Mouse (Mus musculus): ENCODE results near the gene Ahcyl2. TPM values are rescaled to one million over a fixed set of nuclear protein-coding genes. Genes with fewer than 3 reads are reported as not detected.

Gene Ahcyl2
- polyA plus RNA-seq, 1 experiment from 2014 or later = 11.8 TPM

GRCm38 (mm10) chr6:29776542-29777237 is 8.9 kb downstream of the Ahcyl2 start:
- H3K27ac ChIP-seq (ENCODE audit: low read depth, low read length) = no peak overlapping the region
- no peaks in the 10 kb centered on the region for H3K9me3 ChIP-seq (ENCODE audit: control insufficient read depth, low read length)
- WGBS = 90% methylated on average over 4 of the region's 4 CpGs
- no peaks in the 10 kb centered on the region for H3K4me1 ChIP-seq (ENCODE audit: control insufficient read depth, insufficient read depth, low read length)
- H3K36me3 ChIP-seq (ENCODE audit: control insufficient read depth, insufficient read depth, low read length) = no peaks in the 10 kb centered on the region
- DNase-seq (ENCODE audit: low spot score) (no peak), ATAC-seq (ENCODE audit: insufficient read depth, low FRiP score, low TSS enrichment) (no peak)
- H3K4me2 ChIP-seq (ENCODE audit: low read depth) = no peak overlapping the region
- no peak overlapping the region for H3K4me3 ChIP-seq (ENCODE audit: low read depth, low read length)
- H3K9ac ChIP-seq (ENCODE audit: low read length) = no peak overlapping the region
- no peaks in the 10 kb centered on the region for H3K27me3 ChIP-seq (ENCODE audit: control insufficient read depth, insufficient read depth, low read length)

- Histone ChIP-seq H3K9ac (ENCODE audit: low read length) (no peak overlapping the region), H3K36me3 (ENCODE audit: control insufficient read depth, insufficient read depth, low read length) (no peaks in the 10 kb centered on the region), H3K4me1 (ENCODE audit: control insufficient read depth, insufficient read depth, low read length) (no peaks in the 10 kb centered on the region), H3K4me2 (ENCODE audit: low read depth) (no peak overlapping the region), H3K9me3 (ENCODE audit: control insufficient read depth, low read length) (no peaks in the 10 kb centered on the region), H3K27ac (ENCODE audit: low read depth, low read length) (no peak overlapping the region), H3K27me3 (ENCODE audit: control insufficient read depth, insufficient read depth, low read length) (no peaks in the 10 kb centered on the region), H3K4me3 (ENCODE audit: low read depth, low read length) (no peak overlapping the region)
- WGBS = 80% methylated on average over 3 of the region's 3 CpGs
- no peak for ATAC-seq (ENCODE audit: insufficient read depth, low FRiP score, low TSS enrichment)
- DNase-seq (ENCODE audit: low spot score) = no peak
Observed at GRCm38 (mm10) chr6:29777238-29777555, 9.4 kb downstream of the Ahcyl2 start.

- Histone ChIP-seq H3K4me1 (ENCODE audit: control insufficient read depth, insufficient read depth, low read length) (no peaks in the 10 kb centered on the region), H3K36me3 (ENCODE audit: control insufficient read depth, insufficient read depth, low read length) (no peaks in the 10 kb centered on the region), H3K4me3 (ENCODE audit: low read depth, low read length) (no peak overlapping the region), H3K4me2 (ENCODE audit: low read depth) (no peak overlapping the region), H3K9ac (ENCODE audit: low read length) (no peak overlapping the region), H3K27me3 (ENCODE audit: control insufficient read depth, insufficient read depth, low read length) (no peaks in the 10 kb centered on the region), H3K9me3 (ENCODE audit: control insufficient read depth, low read length) (no peaks in the 10 kb centered on the region), H3K27ac (ENCODE audit: low read depth, low read length) (no peak overlapping the region)
- no peak for DNase-seq (ENCODE audit: low spot score)
- ATAC-seq (ENCODE audit: insufficient read depth, low FRiP score, low TSS enrichment) = no peak
Observed at GRCm38 (mm10) chr6:29780082-29780481, 12.3 kb downstream of the Ahcyl2 start.

GRCm38 (mm10) chr6:29780571-29780970 is 12.8 kb downstream of the Ahcyl2 start:
- WGBS = 94% methylated on average over 2 of the region's 2 CpGs
- ATAC-seq (ENCODE audit: insufficient read depth, low FRiP score, low TSS enrichment) (no peak), DNase-seq (ENCODE audit: low spot score) (no peak)
- Histone ChIP-seq H3K36me3 (ENCODE audit: control insufficient read depth, insufficient read depth, low read length) (no peaks in the 10 kb centered on the region), H3K4me1 (ENCODE audit: control insufficient read depth, insufficient read depth, low read length) (no peaks in the 10 kb centered on the region), H3K4me2 (ENCODE audit: low read depth) (no peak overlapping the region), H3K9ac (ENCODE audit: low read length) (no peak overlapping the region), H3K9me3 (ENCODE audit: control insufficient read depth, low read length) (no peaks in the 10 kb centered on the region), H3K27ac (ENCODE audit: low read depth, low read length) (no peak overlapping the region), H3K4me3 (ENCODE audit: low read depth, low read length) (no peak overlapping the region), H3K27me3 (ENCODE audit: control insufficient read depth, insufficient read depth, low read length) (no peaks in the 10 kb centered on the region)

- H3K4me3 ChIP-seq (ENCODE audit: low read depth, low read length) = no peak overlapping the region
- H3K4me1 ChIP-seq (ENCODE audit: control insufficient read depth, insufficient read depth, low read length) = no peaks in the 10 kb centered on the region
- H3K4me2 ChIP-seq (ENCODE audit: low read depth) = no peak overlapping the region
- ATAC-seq (ENCODE audit: insufficient read depth, low FRiP score, low TSS enrichment) (no peak), DNase-seq (ENCODE audit: low spot score) (no peak)
- no peak overlapping the region for H3K27ac ChIP-seq (ENCODE audit: low read depth, low read length)
- H3K9me3 ChIP-seq (ENCODE audit: control insufficient read depth, low read length) = no peaks in the 10 kb centered on the region
- no peaks in the 10 kb centered on the region for H3K36me3 ChIP-seq (ENCODE audit: control insufficient read depth, insufficient read depth, low read length)
- 71% methylated on average over 1 of the region's 1 CpGs for WGBS
- H3K9ac ChIP-seq (ENCODE audit: low read length) = no peak overlapping the region
- no peaks in the 10 kb centered on the region for H3K27me3 ChIP-seq (ENCODE audit: control insufficient read depth, insufficient read depth, low read length)
Observed at GRCm38 (mm10) chr6:29782239-29782638, 14.4 kb downstream of the Ahcyl2 start.

- H3K4me2 ChIP-seq (ENCODE audit: low read depth) = no peak overlapping the region
- H3K9ac ChIP-seq (ENCODE audit: low read length) = no peak overlapping the region
- no peak overlapping the region for H3K27ac ChIP-seq (ENCODE audit: low read depth, low read length)
- DNase-seq (ENCODE audit: low spot score) (no peak), ATAC-seq (ENCODE audit: insufficient read depth, low FRiP score, low TSS enrichment) (no peak)
- H3K36me3 ChIP-seq (ENCODE audit: control insufficient read depth, insufficient read depth, low read length) = no peaks in the 10 kb centered on the region
- no peaks in the 10 kb centered on the region for H3K27me3 ChIP-seq (ENCODE audit: control insufficient read depth, insufficient read depth, low read length)
- 91% methylated on average over 6 of the region's 6 CpGs for WGBS
- no peaks in the 10 kb centered on the region for H3K9me3 ChIP-seq (ENCODE audit: control insufficient read depth, low read length)
- H3K4me3 ChIP-seq (ENCODE audit: low read depth, low read length) = no peak overlapping the region
- H3K4me1 ChIP-seq (ENCODE audit: control insufficient read depth, insufficient read depth, low read length) = no peaks in the 10 kb centered on the region
Observed at GRCm38 (mm10) chr6:29783960-29784359, 16.1 kb downstream of the Ahcyl2 start.

- H3K27me3 ChIP-seq (ENCODE audit: control insufficient read depth, insufficient read depth, low read length) = no peaks in the 10 kb centered on the region
- H3K4me1 ChIP-seq (ENCODE audit: control insufficient read depth, insufficient read depth, low read length) = no peaks in the 10 kb centered on the region
- no peak overlapping the region for H3K4me3 ChIP-seq (ENCODE audit: low read depth, low read length)
- no peak overlapping the region for H3K27ac ChIP-seq (ENCODE audit: low read depth, low read length)
- no peak overlapping the region for H3K9ac ChIP-seq (ENCODE audit: low read length)
- DNase-seq (ENCODE audit: low spot score) (no peak), ATAC-seq (ENCODE audit: insufficient read depth, low FRiP score, low TSS enrichment) (no peak)
- 92% methylated on average over 3 of the region's 3 CpGs for WGBS
- H3K36me3 ChIP-seq (ENCODE audit: control insufficient read depth, insufficient read depth, low read length) = no peaks in the 10 kb centered on the region
- no peaks in the 10 kb centered on the region for H3K9me3 ChIP-seq (ENCODE audit: control insufficient read depth, low read length)
- H3K4me2 ChIP-seq (ENCODE audit: low read depth) = no peak overlapping the region
Observed at GRCm38 (mm10) chr6:29784413-29785021, 16.7 kb downstream of the Ahcyl2 start.

- Histone ChIP-seq H3K9ac (ENCODE audit: low read length) (no peak overlapping the region), H3K4me2 (ENCODE audit: low read depth) (no peak overlapping the region), H3K9me3 (ENCODE audit: control insufficient read depth, low read length) (no peaks in the 10 kb centered on the region), H3K27ac (ENCODE audit: low read depth, low read length) (no peak overlapping the region), H3K36me3 (ENCODE audit: control insufficient read depth, insufficient read depth, low read length) (no peaks in the 10 kb centered on the region), H3K4me3 (ENCODE audit: low read depth, low read length) (no peak overlapping the region), H3K27me3 (ENCODE audit: control insufficient read depth, insufficient read depth, low read length) (no peaks in the 10 kb centered on the region), H3K4me1 (ENCODE audit: control insufficient read depth, insufficient read depth, low read length) (no peaks in the 10 kb centered on the region)
- no peak for DNase-seq (ENCODE audit: low spot score)
- WGBS = 91% methylated on average over 5 of the region's 5 CpGs
- ATAC-seq (ENCODE audit: insufficient read depth, low FRiP score, low TSS enrichment) = no peak
Observed at GRCm38 (mm10) chr6:29785759-29786158, 17.9 kb downstream of the Ahcyl2 start.

- Histone ChIP-seq H3K27ac (ENCODE audit: low read depth, low read length) (no peak overlapping the region), H3K36me3 (ENCODE audit: control insufficient read depth, insufficient read depth, low read length) (no peaks in the 10 kb centered on the region), H3K9ac (ENCODE audit: low read length) (no peak overlapping the region), H3K9me3 (ENCODE audit: control insufficient read depth, low read length) (no peaks in the 10 kb centered on the region), H3K4me1 (ENCODE audit: control insufficient read depth, insufficient read depth, low read length) (no peaks in the 10 kb centered on the region), H3K4me3 (ENCODE audit: low read depth, low read length) (no peak overlapping the region), H3K27me3 (ENCODE audit: control insufficient read depth, insufficient read depth, low read length) (no peaks in the 10 kb centered on the region), H3K4me2 (ENCODE audit: low read depth) (no peak overlapping the region)
- ATAC-seq (ENCODE audit: insufficient read depth, low FRiP score, low TSS enrichment) = no peak
- DNase-seq (ENCODE audit: low spot score) = no peak
- WGBS = 38% methylated on average over 3 of the region's 3 CpGs
Observed at GRCm38 (mm10) chr6:29788779-29789350, 21.1 kb downstream of the Ahcyl2 start.
